Mouse (Mus musculus): Measurements from ENCODE around the gene Pced1a.

GRCm38 (mm10) chr2:130397186-130397985 is 27.1 kb downstream of the Pced1a start, which contains the start of gene Cpxm1:
- TF ChIP-seq CTCF (IDR thresholded peaks at IDR 0.05; ENCODE audit: low read depth) (no peak), EP300 (IDR thresholded peaks at IDR 0.05; ENCODE audit: low read depth) (no peak)
